Mouse (Mus musculus) layer of hippocampus, adult 9-10 months (tissue): ENCODE measurements around the gene Zfpm1.

Experiments used
- DNase-seq: peaks from one replicate; pipeline ENCODE4 v3.0.0; 2022; ENCODE audit warnings: low spot score

The Zfpm1 gene

DNA sequence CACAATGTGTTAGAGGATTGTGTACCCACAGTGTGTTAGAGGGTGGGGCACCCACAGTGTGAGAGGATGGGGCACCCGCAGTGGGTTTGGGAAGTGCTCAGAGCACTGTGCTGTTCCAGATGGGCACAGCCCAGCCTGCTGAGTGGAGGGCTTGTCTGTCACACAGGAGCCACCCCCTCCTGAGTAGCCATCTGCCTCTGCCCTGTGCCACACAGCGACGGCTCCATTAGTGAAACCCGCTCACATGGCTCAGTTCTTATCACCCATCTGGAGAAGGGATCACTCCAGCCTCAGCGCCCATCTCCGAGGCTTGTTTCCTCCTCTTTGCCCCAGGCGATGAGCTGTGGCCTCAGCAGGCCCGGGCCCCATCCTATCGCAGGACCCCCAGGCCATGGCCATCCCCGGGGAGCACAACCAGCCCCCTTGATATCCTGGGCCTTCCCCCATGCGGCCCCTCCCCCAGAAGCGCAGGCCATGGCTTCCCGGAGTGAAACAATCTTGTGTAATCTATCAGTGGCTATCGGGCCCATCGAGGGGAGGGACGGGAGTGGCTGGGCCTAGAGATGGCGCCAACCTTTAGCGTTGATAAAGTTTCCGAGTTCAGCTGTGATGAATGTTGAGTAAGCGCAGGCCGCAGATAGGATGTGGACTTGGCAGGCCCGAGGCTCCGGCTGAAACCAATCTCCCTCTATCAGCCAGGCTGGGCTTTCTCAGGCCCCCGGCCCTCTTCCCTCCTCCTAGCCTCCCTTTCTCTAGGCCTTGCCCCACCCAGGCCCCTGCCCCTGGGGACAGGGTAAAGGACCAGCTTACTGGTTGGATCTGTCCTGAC lies 14.4 kb downstream of the Zfpm1 start:
- no peak for DNase-seq

GRCm38 (mm10) chr8:122299581-122300254 lies 17.8 kb downstream of the Zfpm1 start:
- no peak for DNase-seq

- no peak for DNase-seq
Measured at GRCm38 (mm10) chr8:122301081-122301480, 19.1 kb downstream of the Zfpm1 start.

DNA sequence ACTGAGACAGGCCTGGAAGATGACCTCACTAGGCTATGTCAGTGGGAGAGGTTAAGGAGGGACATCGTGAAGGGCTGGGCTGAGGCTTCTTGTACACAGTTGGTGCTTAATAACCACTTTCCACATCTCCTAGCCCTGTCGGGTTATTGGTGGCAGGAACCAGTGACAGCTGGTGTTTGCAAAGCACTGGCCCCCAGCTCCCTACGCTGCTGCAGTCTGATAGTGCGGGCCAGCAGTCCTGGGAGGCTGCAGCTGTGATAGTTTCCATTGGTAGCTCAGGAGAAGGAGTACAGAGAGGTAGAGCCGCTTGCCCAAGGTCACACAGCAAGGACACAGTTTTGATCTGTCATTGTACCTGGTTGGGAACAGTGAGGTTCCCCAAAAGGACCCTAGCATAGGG lies 19.9 kb downstream of the Zfpm1 start:
- no peak for DNase-seq

GRCm38 (mm10) chr8:122303451-122303850 lies 21.5 kb downstream of the Zfpm1 start:
- no peak for DNase-seq

DNA sequence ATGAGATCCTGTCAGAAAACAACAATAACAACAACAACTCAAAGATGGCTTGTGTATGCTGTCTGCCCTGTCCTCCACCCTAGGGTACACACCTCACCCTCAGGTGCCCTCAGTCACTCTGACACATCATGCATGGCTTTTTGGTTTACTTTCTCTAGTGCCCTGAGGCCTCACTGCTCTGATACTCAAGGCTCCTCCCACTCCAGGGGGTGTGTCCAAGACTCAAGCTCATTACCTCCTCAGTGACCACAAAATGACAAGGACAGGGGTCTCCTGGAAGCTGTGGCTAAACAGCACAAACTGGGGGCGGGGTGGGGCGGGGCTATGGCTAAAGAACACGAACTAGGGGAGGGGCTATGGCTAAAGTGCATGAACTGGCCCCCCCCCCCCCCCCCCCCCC lies 22.1 kb downstream of the Zfpm1 start:
- DNase-seq: no peak

DNA sequence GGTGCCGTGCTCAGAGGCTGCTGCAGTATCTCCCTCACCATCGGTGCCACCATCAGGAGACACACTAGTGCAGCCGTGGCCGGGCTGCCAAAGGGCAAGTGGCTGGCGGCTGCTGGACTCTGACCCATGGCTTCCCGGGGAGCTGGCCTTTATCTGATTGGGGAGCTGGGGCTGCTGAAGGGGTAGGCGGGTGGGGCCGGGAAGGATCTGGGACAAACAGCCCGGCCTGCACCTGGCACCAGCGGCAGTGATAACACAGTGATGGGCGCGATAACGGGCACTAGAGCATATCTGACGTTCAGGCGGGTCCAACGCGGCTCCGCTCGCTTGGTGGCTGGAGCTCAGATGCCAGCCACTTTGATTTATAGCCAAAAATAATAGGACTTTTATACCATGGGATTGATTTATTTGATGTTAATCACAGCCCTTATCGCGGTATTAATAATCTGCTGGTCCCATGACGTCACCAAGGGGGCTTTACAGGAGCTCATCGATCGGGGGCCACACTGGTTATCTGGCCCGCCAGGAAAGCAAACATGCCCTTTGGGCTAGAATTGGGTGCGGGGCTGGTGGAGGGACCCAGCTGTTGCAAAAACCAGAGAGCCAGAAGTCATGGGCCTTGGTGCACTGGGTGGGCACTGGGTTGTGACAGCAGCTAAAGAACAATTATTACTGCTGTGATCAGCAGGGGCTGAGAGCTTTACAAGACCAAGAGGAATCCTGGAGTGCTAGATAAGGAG lies 24.9 kb downstream of the Zfpm1 start:
- DNase-seq: no peak

GRCm38 (mm10) chr8:122307836-122308235 lies 25.9 kb downstream of the Zfpm1 start:
- DNase-seq: no peak

- DNase-seq: no peak
Measured at GRCm38 (mm10) chr8:122309272-122309671, 27.3 kb downstream of the Zfpm1 start.

GRCm38 (mm10) chr8:122311115-122311514 lies 29.2 kb downstream of the Zfpm1 start:
- no peak for DNase-seq

- no peak for DNase-seq
Measured at GRCm38 (mm10) chr8:122312553-122312952, 30.6 kb downstream of the Zfpm1 start.

GRCm38 (mm10) chr8:122313310-122313709 lies 31.4 kb downstream of the Zfpm1 start:
- DNase-seq: no peak

DNA sequence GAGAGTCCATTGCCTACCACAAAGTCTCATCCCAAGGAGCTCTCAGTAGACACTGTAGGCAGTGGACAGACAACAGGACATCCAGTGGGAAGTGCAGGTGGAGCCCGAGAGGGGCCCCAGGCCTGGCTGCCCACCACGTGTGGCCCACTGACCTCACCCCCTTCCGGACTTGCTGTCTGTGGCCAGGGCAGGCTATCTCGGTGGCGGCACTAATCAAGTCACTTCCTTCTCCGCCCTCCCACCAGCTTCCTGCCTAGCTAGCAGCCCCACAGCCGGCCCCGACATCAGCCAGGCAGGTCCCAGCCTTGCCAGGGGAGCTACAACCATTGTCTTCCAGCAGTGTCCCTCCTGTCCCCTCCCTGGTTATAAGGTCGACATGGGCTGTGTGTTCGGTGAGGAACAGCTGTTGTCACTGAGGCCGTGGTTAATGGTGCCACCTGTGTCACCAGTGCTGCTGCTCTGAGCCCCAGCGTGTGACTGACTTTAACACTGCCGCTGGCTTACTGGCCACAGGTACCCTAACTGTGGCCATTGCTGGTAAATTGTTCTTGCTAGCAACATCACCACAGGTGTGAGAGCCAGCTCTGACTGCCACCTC lies 33.1 kb downstream of the Zfpm1 start:
- no peak for DNase-seq

- no peak for DNase-seq
Measured at GRCm38 (mm10) chr8:122316402-122316801, 34.5 kb downstream of the Zfpm1 start.

DNA sequence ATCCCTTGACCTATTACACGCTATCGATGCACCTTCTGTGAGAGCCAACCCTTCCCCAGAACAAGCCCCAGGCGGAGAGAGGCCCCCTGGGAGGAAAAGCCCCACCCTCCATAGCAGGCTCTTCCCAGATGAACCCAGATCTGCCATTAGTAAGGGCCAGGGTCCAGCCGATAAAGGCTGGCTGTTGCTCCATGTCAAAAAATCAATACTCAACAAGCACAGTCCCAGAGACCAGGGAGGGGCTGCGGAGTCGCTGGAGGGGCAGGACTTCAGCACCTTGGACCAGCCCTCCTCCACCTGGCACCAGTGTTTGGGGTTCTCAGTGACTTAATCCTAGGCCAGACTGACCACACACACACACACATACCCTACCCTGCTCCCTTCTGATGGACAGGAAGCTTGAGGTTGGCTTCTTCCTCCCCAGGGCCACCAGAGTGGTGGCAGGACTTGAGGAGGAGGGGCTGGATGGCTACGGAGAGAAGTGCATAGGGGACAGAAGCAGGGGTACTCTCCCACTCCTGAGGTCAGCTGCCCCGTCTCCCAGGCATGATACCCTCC lies 36.1 kb downstream of the Zfpm1 start:
- no peak for DNase-seq

- DNase-seq: no peak
Measured at GRCm38 (mm10) chr8:122319045-122319707, 37.2 kb downstream of the Zfpm1 start.

DNA sequence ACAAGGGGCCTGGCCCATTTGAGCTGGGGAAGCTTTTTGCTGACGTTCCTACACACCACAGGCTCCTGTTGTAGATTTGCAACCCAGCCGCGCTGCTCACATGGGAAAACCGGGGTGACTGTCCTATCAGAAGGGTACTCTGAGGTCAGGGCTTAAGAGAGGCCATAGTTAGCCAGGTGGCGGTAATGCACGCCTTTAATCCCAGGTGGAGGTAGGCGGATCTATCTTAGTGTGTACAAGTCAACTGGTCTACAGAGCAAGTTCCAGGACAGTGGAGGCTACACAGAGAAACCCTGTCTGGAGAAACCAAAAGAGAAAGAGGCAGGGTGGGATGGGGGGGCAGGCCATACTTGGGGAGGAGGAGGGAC lies 37.8 kb downstream of the Zfpm1 start:
- DNase-seq: no peak

- DNase-seq: no peak
Measured at GRCm38 (mm10) chr8:122320541-122320940, 38.6 kb downstream of the Zfpm1 start.

- DNase-seq: no peak
Measured at GRCm38 (mm10) chr8:122321455-122321921, 39.5 kb downstream of the Zfpm1 start.

- DNase-seq: no peak
Measured at GRCm38 (mm10) chr8:122322126-122322525, 40.2 kb downstream of the Zfpm1 start.

GRCm38 (mm10) chr8:122322792-122323191 lies 40.9 kb downstream of the Zfpm1 start:
- DNase-seq: no peak
